Comparison of ENCODE assay signal across 12 mouse cellular contexts in genomic region chr5:122698701-122699060, GRCm38 (mm10). TPM values are rescaled to one million over a fixed set of nuclear protein-coding genes. Genes with fewer than 3 reads are reported as not detected.
DNase-seq lines count a peak whose midpoint lies in the region; ATAC-seq and TF ChIP-seq lines count a peak whose summit lies in the region.
"Had no signal": no experiment of that assay in that cellular context is flagged by ENCODE, and none has a peak within 500 bp of the region (broad histone marks: within the 10 kb centered on the region; RNA-seq: fewer than 3 reads in every experiment).

No protein-coding gene starts in this region.

- TF ChIP-seq CTCF in lung, postnatal 0 days (IDR thresholded peaks at IDR 0.05): no peak
- TF ChIP-seq CTCF in G1E (IDR thresholded peaks at IDR 0.05; ENCODE audit: low read depth, low read length): no peak
- no peak for TF ChIP-seq CTCF in liver, postnatal 0 days (IDR thresholded peaks at IDR 0.05; ENCODE audit: low read depth)

- no peak overlapping the region for H3K4me2 ChIP-seq in lung, postnatal 0 days (replicated peaks; ENCODE audit: low read depth, low read length)
- peak overlapping the region; percentile 46 for H3K4me2 ChIP-seq in liver, postnatal 0 days (ENCODE audit: low read depth, low read length)
- no peak overlapping the region for H3K4me2 ChIP-seq in hindbrain, embryonic 11.5 days (replicated peaks; ENCODE audit: low read depth, low read length)
- H3K4me2 ChIP-seq: midbrain, embryonic 15.5 days had no signal

- no peak overlapping the region for H3K4me3 ChIP-seq in lung, postnatal 0 days (ENCODE audit: low read depth, low read length)
- H3K4me3 ChIP-seq in G1E (ENCODE audit: low read depth, low read length): peak overlapping the region; percentile 34; the same call in 1 of the 2 replicates
- no peak overlapping the region for H3K4me3 ChIP-seq in liver, postnatal 0 days (ENCODE audit: low read depth, low read length)
- H3K4me3 ChIP-seq in hindbrain, embryonic 11.5 days (ENCODE audit: low read depth, low read length): no peak overlapping the region
- H3K4me3 ChIP-seq: midbrain, embryonic 15.5 days had no signal

- no peak overlapping the region for H3K27ac ChIP-seq in lung, postnatal 0 days (ENCODE audit: low read length)
- 0 out of 2 replicates have a peak overlapping the region, but pooled peaks have one; percentile 37 for H3K27ac ChIP-seq in liver, postnatal 0 days (ENCODE audit: low read depth)
- H3K27ac ChIP-seq in hindbrain, embryonic 11.5 days (ENCODE audit: low read depth, low read length): no peak overlapping the region
- H3K27ac ChIP-seq: midbrain, embryonic 15.5 days had no signal

- DNase-seq in lung, postnatal 0 days (ENCODE audit: low spot score): peak; percentile 31
- DNase-seq in lung, postnatal 10 days: no peak
- no peak for DNase-seq in G1E (ENCODE audit: low spot score)
- DNase-seq in liver, postnatal 0 days: no peak
- DNase-seq in hindbrain, embryonic 11.5 days (ENCODE audit: low spot score): no peak
- DNase-seq in left cerebral cortex, postnatal 10 days (ENCODE audit: extremely low spot score in 1 of 2, low spot score in 2 of 2): no peak
- DNase-seq: adrenal gland, adult 2 months; cerebellum, adult 8-10 months; forebrain, postnatal 0 days; kidney, postnatal 10 days had no signal

- ATAC-seq in lung, postnatal 0 days: peak; percentile 21; the same call in 1 of the 2 replicates
- no peak for ATAC-seq in G1E (ENCODE audit: extremely low read depth, insufficient number of reproducible peaks, low FRiP score, poor library complexity, severe bottlenecking)
- peak; percentile 57 for ATAC-seq in activated CD4-positive, CD25-positive, alpha-beta regulatory T cell, adult 4 months
- ATAC-seq in liver, postnatal 0 days: no peak
- ATAC-seq in hindbrain, embryonic 11.5 days (ENCODE audit: low FRiP score): no peak
- ATAC-seq: forebrain, postnatal 0 days; midbrain, embryonic 15.5 days had no signal

- no peaks in the 10 kb centered on the region for H3K9me3 ChIP-seq in lung, postnatal 0 days (ENCODE audit: low read length)
- H3K9me3 ChIP-seq in G1E (replicated peaks): no peaks in the 10 kb centered on the region
- H3K9me3 ChIP-seq in liver, postnatal 0 days (ENCODE audit: low read length): no peaks in the 10 kb centered on the region
- no peaks in the 10 kb centered on the region for H3K9me3 ChIP-seq in hindbrain, embryonic 11.5 days (ENCODE audit: control insufficient read depth, low read length)
- H3K9me3 ChIP-seq: midbrain, embryonic 15.5 days had no signal

- no peak for TF ChIP-seq EP300 in lung, postnatal 0 days (IDR thresholded peaks at IDR 0.05)
- TF ChIP-seq EP300 in liver, postnatal 0 days (IDR thresholded peaks at IDR 0.05; ENCODE audit: low read depth): no peak

- intact Hi-C loops in left cerebral cortex, postnatal 10 days (cut with DNase I): no loop called here

- 41% methylated on average over 9 of the region's 9 CpGs for WGBS in lung, postnatal 0 days
- WGBS in liver, postnatal 0 days (ENCODE audit: insufficient replicate concordance): 40% methylated on average over 9 of the region's 9 CpGs
- WGBS in hindbrain, embryonic 11.5 days: 78% methylated on average over 9 of the region's 9 CpGs

- peaks cover 5% of the 10 kb centered on the region; the same call in 1 of the 2 replicates for H3K4me1 ChIP-seq in lung, postnatal 0 days (ENCODE audit: insufficient read depth, low read depth, low read length)
- H3K4me1 ChIP-seq in G1E (ENCODE audit: insufficient read depth, low read depth, low read length): peaks cover 69% of the 10 kb centered on the region
- H3K4me1 ChIP-seq in liver, postnatal 0 days (ENCODE audit: insufficient read depth): peaks cover 25% of the 10 kb centered on the region
- H3K4me1 ChIP-seq in hindbrain, embryonic 11.5 days (replicated peaks; ENCODE audit: control insufficient read depth, insufficient read depth, low read length): no peaks in the 10 kb centered on the region
- H3K4me1 ChIP-seq: midbrain, embryonic 15.5 days had no signal

- no peak overlapping the region for H3K9ac ChIP-seq in lung, postnatal 0 days (replicated peaks; ENCODE audit: low read depth)
- H3K9ac ChIP-seq in liver, postnatal 0 days (replicated peaks): no peak overlapping the region
- no peak overlapping the region for H3K9ac ChIP-seq in hindbrain, embryonic 11.5 days (ENCODE audit: low read depth, low read length)
- H3K9ac ChIP-seq: forebrain, postnatal 0 days; midbrain, embryonic 15.5 days had no signal

- H3K36me3 ChIP-seq in lung, postnatal 0 days (ENCODE audit: insufficient read depth, low read length): no peaks in the 10 kb centered on the region
- H3K36me3 ChIP-seq in G1E (replicated peaks): no peaks in the 10 kb centered on the region
- H3K36me3 ChIP-seq in liver, postnatal 0 days (replicated peaks; ENCODE audit: insufficient read depth, low read length): no peaks in the 10 kb centered on the region
- no peaks in the 10 kb centered on the region for H3K36me3 ChIP-seq in hindbrain, embryonic 11.5 days (ENCODE audit: control insufficient read depth, insufficient read depth, low read length)
- H3K36me3 ChIP-seq: midbrain, embryonic 15.5 days had no signal

- H3K27me3 ChIP-seq in lung, postnatal 0 days (replicated peaks; ENCODE audit: insufficient read depth, low read length): no peaks in the 10 kb centered on the region
- no peaks in the 10 kb centered on the region for H3K27me3 ChIP-seq in G1E (ENCODE audit: insufficient read depth, low read length)
- H3K27me3 ChIP-seq in liver, postnatal 0 days (ENCODE audit: insufficient read depth, low read length): no peaks in the 10 kb centered on the region
- no peaks in the 10 kb centered on the region for H3K27me3 ChIP-seq in hindbrain, embryonic 11.5 days (ENCODE audit: control insufficient read depth, insufficient read depth, low read length)
- H3K27me3 ChIP-seq: midbrain, embryonic 15.5 days had no signal

RNA-seq across cellular contexts. Expression of gene P2rx4, which starts 8.7 kb away (rescaled TPM):
- polyA plus RNA-seq in lung, postnatal 0 days (2015; fragmentation: Nextera tagmentation; extraction: Ambion mirVana): 57.8 and 61.1 TPM in 2 replicates
- total RNA-seq in G1E (2014; fragmentation: Nextera tagmentation): 44.0 and 47.2 TPM in 2 replicates
- total RNA-seq in G1E (2017): 61.2 and 67.0 TPM in 2 replicates
- 4.9 and 12.1 TPM in 2 replicates for polyA plus RNA-seq in G1E (2012)
- polyA plus RNA-seq in activated CD4-positive, CD25-positive, alpha-beta regulatory T cell, adult 4 months (2017; shearing (Covaris generic)): 10 to 100 TPM; 27.6 to 32.1 TPM
- 36.0 and 36.2 TPM in 2 replicates for polyA plus RNA-seq in liver, postnatal 0 days (2015; fragmentation: Nextera tagmentation; extraction: Ambion mirVana)
- 10.8 and 12.4 TPM in 2 replicates for polyA plus RNA-seq in hindbrain, embryonic 11.5 days (2014; fragmentation: Nextera tagmentation; extraction: Ambion mirVana)
- total RNA-seq in left cerebral cortex, postnatal 10 days (2021): 1 to 10 TPM; 7.7 to 9.4 TPM

RNA-seq across cellular contexts. Expression of gene P2rx7, which starts 55.0 kb away (rescaled TPM):
- polyA plus RNA-seq in lung, postnatal 0 days (2015; fragmentation: Nextera tagmentation; extraction: Ambion mirVana): 6.7 and 7.0 TPM in 2 replicates
- total RNA-seq in G1E (2014; fragmentation: Nextera tagmentation) (9.0 and 12.9 TPM in 2 replicates), G1E (2017) (7.2 and 8.9 TPM in 2 replicates)
- polyA plus RNA-seq in G1E (2012): 0.72 and 1.1 TPM in 2 replicates
- 10 to 100 TPM; 62.3 to 85.8 TPM for polyA plus RNA-seq in activated CD4-positive, CD25-positive, alpha-beta regulatory T cell, adult 4 months (2017; shearing (Covaris generic))
- 1.7 and 2.1 TPM in 2 replicates for polyA plus RNA-seq in liver, postnatal 0 days (2015; fragmentation: Nextera tagmentation; extraction: Ambion mirVana)
- 3.4 and 3.5 TPM in 2 replicates for polyA plus RNA-seq in hindbrain, embryonic 11.5 days (2014; fragmentation: Nextera tagmentation; extraction: Ambion mirVana)
- total RNA-seq in left cerebral cortex, postnatal 10 days (2021): 1 to 10 TPM; 6.3 to 6.5 TPM

Comparison
In these comparisons a context has a peak if more than half of its experiments do, and no peak if none do; other contexts are left out.
1. ATAC-seq: peak in lung, postnatal 0 days (single experiment) and activated CD4-positive, CD25-positive, alpha-beta regulatory T cell, adult 4 months (single experiment); none in G1E (single experiment), liver, postnatal 0 days (single experiment) and hindbrain, embryonic 11.5 days (single experiment).